Mouse (Mus musculus) intestine, embryonic 16.5 days (tissue): ENCODE data around the gene Fxyd2. TPM values are rescaled to one million over a fixed set of nuclear protein-coding genes. Genes with fewer than 3 reads are reported as not detected.

Experiments used
- ATAC-seq: fragments of 200-750 bp; cut with Nextera tagmentation; 2 replicates; pipeline ENCODE4 v1.8.0; 2017; ENCODE audit warnings: moderate TSS enrichment, moderate library complexity
- H3K27ac ChIP-seq: fragments of 300-500 bp; sonication (generic); 2 replicates; pipeline ENCODE4 v1.5.1; 2014; ENCODE audit warnings: mild to moderate bottlenecking, low read length
- H3K27me3 ChIP-seq: fragments of 300-500 bp; sonication (generic); replicated peaks from 2 replicates; pipeline ENCODE4 v1.6.1; 2014; ENCODE audit warnings: low read length, control low read depth, mixed read lengths; ENCODE audit not compliant: control insufficient read depth, insufficient read depth
- H3K36me3 ChIP-seq: fragments of 300-500 bp; sonication (generic); 2 replicates; pipeline ENCODE4 v1.6.1; 2014; ENCODE audit warnings: low read length, control low read depth; ENCODE audit not compliant: control insufficient read depth, insufficient read depth
- H3K4me1 ChIP-seq: fragments of 300-500 bp; sonication (generic); 2 replicates; pipeline ENCODE4 v1.6.1; 2014; ENCODE audit warnings: low read length, control low read depth, mixed read lengths; ENCODE audit not compliant: control insufficient read depth, insufficient read depth
- H3K4me2 ChIP-seq: fragments of 300-500 bp; sonication (generic); 2 replicates; pipeline ENCODE4 v1.6.1; 2014; ENCODE audit warnings: low read depth, low read length, control low read depth
- H3K4me3 ChIP-seq: fragments of 300-500 bp; sonication (generic); 2 replicates; pipeline ENCODE4 v1.5.1; 2014; ENCODE audit warnings: mild to moderate bottlenecking, low read length
- H3K9ac ChIP-seq: fragments of 300-500 bp; sonication (generic); 2 replicates; pipeline ENCODE4 v1.6.1; 2014; ENCODE audit warnings: low read depth, low read length
- H3K9me3 ChIP-seq: fragments of 300-500 bp; sonication (generic); 2 replicates; pipeline ENCODE4 v1.6.1; 2016; ENCODE audit warnings: low read length, control low read depth; ENCODE audit not compliant: control insufficient read depth
- WGBS: fragments of 180-500 bp; shearing (Covaris S2); extraction: QIAGEN DNeasy Blood & Tissue Kit; methylation state at CpG from one replicate; pipeline ENCODE4 v1.1.7; 2014; 5-methylcytosine and 5-hydroxymethylcytosine counted together
- polyA plus RNA-seq: library from polyadenylated mRNA; unstranded; fragments of >200 nt; fragmentation: Nextera tagmentation; extraction: Ambion mirVana; gene quantifications from 2 replicates; pipeline ENCODE4 v1.2.1, GENCODE M21; 2015

Gene Fxyd2
- polyA plus RNA-seq, 1 experiment from 2014 or later, result 2.2 TPM

- ATAC-seq, result no peak
- H3K4me2 ChIP-seq, result no peak overlapping the region
- no peaks in the 10 kb centered on the region for H3K4me1 ChIP-seq
- H3K9ac ChIP-seq, result no peak overlapping the region
- H3K4me3 ChIP-seq, result no peak overlapping the region
- no peaks in the 10 kb centered on the region for H3K9me3 ChIP-seq
- H3K27ac ChIP-seq, result no peak overlapping the region
- no peaks in the 10 kb centered on the region; the same call in 1 of the 2 replicates for H3K27me3 ChIP-seq
- WGBS, result 62% methylated on average over 5 of the region's 5 CpGs
- no peaks in the 10 kb centered on the region for H3K36me3 ChIP-seq
Measured at GRCm38 (mm10) chr9:45405694-45406093, 6.2 kb downstream of the Fxyd2 start.

DNA sequence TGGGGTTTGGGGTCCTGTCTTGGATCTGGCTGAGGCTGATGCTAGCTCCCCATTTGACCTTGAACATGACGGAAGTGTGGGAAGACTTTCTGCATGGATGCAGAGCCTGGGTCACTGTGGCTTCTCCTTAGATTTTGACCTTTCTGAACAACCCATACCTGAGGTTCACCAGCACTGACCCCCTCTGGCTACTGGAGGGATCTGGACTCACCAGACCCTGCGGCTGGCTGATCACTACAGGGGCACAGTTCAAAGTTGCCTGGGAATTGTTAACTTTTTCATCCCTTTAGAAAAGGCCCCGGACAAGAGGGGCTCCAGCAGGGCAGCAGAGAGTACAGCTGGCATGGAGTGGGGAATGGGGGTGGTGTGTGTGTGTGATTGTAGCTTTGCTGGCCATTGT lies 7.3 kb downstream of the Fxyd2 start:
- 85% methylated on average over 3 of the region's 3 CpGs for WGBS
- no peak for ATAC-seq
- H3K36me3 ChIP-seq, result no peaks in the 10 kb centered on the region
- no peaks in the 10 kb centered on the region; the same call in 1 of the 2 replicates for H3K27me3 ChIP-seq
- H3K4me1 ChIP-seq, result no peaks in the 10 kb centered on the region
- H3K9me3 ChIP-seq, result no peaks in the 10 kb centered on the region
- no peak overlapping the region for H3K9ac ChIP-seq
- no peak overlapping the region for H3K4me3 ChIP-seq
- no peak overlapping the region for H3K4me2 ChIP-seq
- no peak overlapping the region for H3K27ac ChIP-seq

DNA sequence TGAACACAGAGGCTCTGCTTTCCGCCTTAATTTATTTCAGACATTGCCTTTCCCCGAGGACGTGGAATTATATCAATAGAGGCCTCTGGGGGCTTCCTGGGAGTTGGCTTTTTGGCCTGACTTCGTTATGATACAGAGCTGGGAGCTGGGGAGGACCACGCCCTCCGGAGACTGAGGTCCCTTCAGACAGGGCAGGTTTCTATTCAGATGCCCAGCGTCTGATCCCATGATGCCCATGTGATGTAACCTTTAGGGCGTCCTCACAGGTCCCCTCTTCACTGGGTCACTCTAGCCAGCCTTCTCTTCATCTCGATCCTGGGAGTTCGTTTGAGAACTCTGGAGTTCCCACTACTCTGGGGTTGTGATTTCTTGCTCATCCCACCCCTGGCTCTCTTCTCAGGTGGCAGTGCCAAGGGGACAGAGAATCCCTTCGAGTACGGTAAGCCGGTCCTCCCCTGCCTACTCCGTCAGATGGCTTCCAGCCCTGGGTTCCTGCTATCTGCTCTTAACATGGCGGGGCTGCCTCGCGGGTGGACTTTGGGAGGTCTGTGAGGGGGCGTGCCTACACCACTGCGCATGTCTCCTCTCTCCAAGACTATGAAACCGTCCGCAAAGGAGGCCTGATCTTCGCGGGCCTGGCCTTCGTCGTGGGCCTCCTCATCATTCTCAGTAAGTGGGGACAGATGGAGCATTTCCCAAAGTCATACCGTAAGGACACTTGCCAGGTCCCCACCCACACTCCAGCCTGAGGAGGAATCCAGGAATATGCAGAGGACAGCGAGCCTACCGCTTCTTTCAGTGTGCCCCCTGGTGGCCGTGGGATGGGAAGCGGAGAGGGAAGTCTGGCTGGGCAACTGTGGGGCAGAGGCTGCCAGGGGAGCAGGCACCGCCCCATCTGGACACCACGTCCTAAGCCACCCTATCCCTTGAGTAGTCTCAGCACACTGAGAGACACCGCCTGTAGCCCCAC lies 8.5 kb downstream of the Fxyd2 start:
- peak overlapping the region; percentile 33 for H3K4me3 ChIP-seq
- WGBS, result 38% methylated on average over 33 of the region's 33 CpGs
- 0 out of 2 replicates have a peak, but pooled peaks cover 3% of the 10 kb centered on the region for H3K4me1 ChIP-seq
- H3K4me2 ChIP-seq, result peak overlapping the region; percentile 43
- peak; percentile 64; the same call in 1 of the 2 replicates for ATAC-seq
- H3K36me3 ChIP-seq, result no peaks in the 10 kb centered on the region
- H3K27ac ChIP-seq, result no peak overlapping the region
- no peaks in the 10 kb centered on the region for H3K9me3 ChIP-seq
- no peaks in the 10 kb centered on the region; the same call in 1 of the 2 replicates for H3K27me3 ChIP-seq
- peak overlapping the region; percentile 50; the same call in 1 of the 2 replicates for H3K9ac ChIP-seq

GRCm38 (mm10) chr9:45410193-45410592 lies 10.7 kb downstream of the Fxyd2 start:
- no peak overlapping the region for H3K4me3 ChIP-seq
- 0 out of 2 replicates have a peak, but pooled peaks cover 3% of the 10 kb centered on the region for H3K4me1 ChIP-seq
- H3K27ac ChIP-seq, result no peak overlapping the region
- H3K9me3 ChIP-seq, result no peaks in the 10 kb centered on the region
- no peak for ATAC-seq
- H3K27me3 ChIP-seq, result no peaks in the 10 kb centered on the region; the same call in 1 of the 2 replicates
- no peaks in the 10 kb centered on the region for H3K36me3 ChIP-seq
- no peak overlapping the region for H3K9ac ChIP-seq
- 74% methylated on average over 5 of the region's 5 CpGs for WGBS
- H3K4me2 ChIP-seq, result no peak overlapping the region

DNA sequence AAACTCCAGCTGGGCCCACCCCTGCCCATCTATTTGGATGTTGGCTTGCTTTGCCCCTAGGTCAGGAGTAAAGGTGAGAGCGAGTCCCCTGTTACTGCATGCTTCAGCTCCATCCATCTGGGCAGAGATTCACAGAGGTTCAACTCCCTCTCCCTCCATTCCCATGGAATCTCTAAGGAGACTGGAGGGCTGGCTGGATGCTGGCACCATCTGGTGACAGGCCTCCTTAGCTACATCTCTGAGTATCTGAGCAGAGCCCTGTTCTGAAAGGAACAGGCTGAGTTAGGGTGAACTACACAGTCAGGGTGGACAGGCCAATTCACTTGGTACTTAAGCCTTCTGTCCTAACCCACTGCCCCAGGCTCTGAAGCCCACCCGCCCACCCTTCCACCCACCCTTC lies 11.1 kb downstream of the Fxyd2 start:
- no peak for ATAC-seq
- H3K27me3 ChIP-seq, result no peaks in the 10 kb centered on the region; the same call in 1 of the 2 replicates
- WGBS, result 92% methylated on average over 2 of the region's 2 CpGs

GRCm38 (mm10) chr9:45411111-45411510 lies 11.6 kb downstream of the Fxyd2 start:
- no peak for ATAC-seq
- no peaks in the 10 kb centered on the region for H3K36me3 ChIP-seq
- 86% methylated on average over 3 of the region's 3 CpGs for WGBS

More for the DNA sequence above, 11.1 kb downstream of the Fxyd2 start:
- Histone ChIP-seq H3K4me3 (no peak overlapping the region), H3K9ac (no peak overlapping the region), H3K9me3 (no peaks in the 10 kb centered on the region), H3K4me1 (0 out of 2 replicates have a peak, but pooled peaks cover 3% of the 10 kb centered on the region), H3K36me3 (no peaks in the 10 kb centered on the region), H3K27ac (no peak overlapping the region), H3K4me2 (no peak overlapping the region)

DNA sequence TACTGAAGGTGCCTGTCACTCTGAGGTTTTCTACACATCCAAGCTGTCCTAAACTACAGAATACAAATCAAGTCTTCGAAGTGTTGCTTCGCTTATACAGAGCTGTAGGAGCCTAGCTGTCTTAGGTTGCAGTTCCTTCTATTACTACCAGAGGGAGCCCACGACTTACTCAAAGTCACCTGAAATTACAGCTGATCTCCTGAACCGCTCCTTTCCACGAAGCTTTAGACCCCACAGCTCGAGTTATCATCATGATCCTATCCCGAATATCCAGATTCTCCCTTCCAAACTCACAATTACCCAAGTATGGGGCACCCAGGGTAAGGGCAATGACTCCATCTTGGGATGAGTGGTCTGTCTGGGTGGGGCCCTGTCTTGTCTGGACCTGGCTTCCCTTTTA lies 12.3 kb downstream of the Fxyd2 start:
- no peaks in the 10 kb centered on the region for H3K9me3 ChIP-seq
- WGBS, result 22% methylated on average over 7 of the region's 7 CpGs
- no peak overlapping the region for H3K27ac ChIP-seq
- no peaks in the 10 kb centered on the region for H3K36me3 ChIP-seq
- no peaks in the 10 kb centered on the region; the same call in 1 of the 2 replicates for H3K27me3 ChIP-seq
- ATAC-seq, result no peak; the same call in 1 of the 2 replicates
- H3K9ac ChIP-seq, result no peak overlapping the region
- H3K4me1 ChIP-seq, result 0 out of 2 replicates have a peak, but pooled peaks cover 3% of the 10 kb centered on the region
- H3K4me3 ChIP-seq, result no peak overlapping the region
- peak overlapping the region; percentile 30 for H3K4me2 ChIP-seq

More at GRCm38 (mm10) chr9:45411111-45411510, 11.6 kb downstream of the Fxyd2 start:
- 0 out of 2 replicates have a peak, but pooled peaks cover 3% of the 10 kb centered on the region for H3K4me1 ChIP-seq
- no peaks in the 10 kb centered on the region for H3K9me3 ChIP-seq
- no peak overlapping the region for H3K4me2 ChIP-seq
- no peak overlapping the region for H3K27ac ChIP-seq
- H3K9ac ChIP-seq, result no peak overlapping the region
- H3K4me3 ChIP-seq, result no peak overlapping the region
- no peaks in the 10 kb centered on the region; the same call in 1 of the 2 replicates for H3K27me3 ChIP-seq

GRCm38 (mm10) chr9:45412287-45412686 lies 12.8 kb downstream of the Fxyd2 start:
- Histone ChIP-seq H3K4me2 (peak overlapping the region; percentile 30), H3K9me3 (no peaks in the 10 kb centered on the region), H3K4me1 (0 out of 2 replicates have a peak, but pooled peaks cover 3% of the 10 kb centered on the region), H3K27ac (no peak overlapping the region), H3K36me3 (no peaks in the 10 kb centered on the region), H3K9ac (no peak overlapping the region), H3K4me3 (no peak overlapping the region), H3K27me3 (no peaks in the 10 kb centered on the region; the same call in 1 of the 2 replicates)
- WGBS, result 5% methylated on average over 10 of the region's 10 CpGs
- ATAC-seq, result peak; percentile 64

DNA sequence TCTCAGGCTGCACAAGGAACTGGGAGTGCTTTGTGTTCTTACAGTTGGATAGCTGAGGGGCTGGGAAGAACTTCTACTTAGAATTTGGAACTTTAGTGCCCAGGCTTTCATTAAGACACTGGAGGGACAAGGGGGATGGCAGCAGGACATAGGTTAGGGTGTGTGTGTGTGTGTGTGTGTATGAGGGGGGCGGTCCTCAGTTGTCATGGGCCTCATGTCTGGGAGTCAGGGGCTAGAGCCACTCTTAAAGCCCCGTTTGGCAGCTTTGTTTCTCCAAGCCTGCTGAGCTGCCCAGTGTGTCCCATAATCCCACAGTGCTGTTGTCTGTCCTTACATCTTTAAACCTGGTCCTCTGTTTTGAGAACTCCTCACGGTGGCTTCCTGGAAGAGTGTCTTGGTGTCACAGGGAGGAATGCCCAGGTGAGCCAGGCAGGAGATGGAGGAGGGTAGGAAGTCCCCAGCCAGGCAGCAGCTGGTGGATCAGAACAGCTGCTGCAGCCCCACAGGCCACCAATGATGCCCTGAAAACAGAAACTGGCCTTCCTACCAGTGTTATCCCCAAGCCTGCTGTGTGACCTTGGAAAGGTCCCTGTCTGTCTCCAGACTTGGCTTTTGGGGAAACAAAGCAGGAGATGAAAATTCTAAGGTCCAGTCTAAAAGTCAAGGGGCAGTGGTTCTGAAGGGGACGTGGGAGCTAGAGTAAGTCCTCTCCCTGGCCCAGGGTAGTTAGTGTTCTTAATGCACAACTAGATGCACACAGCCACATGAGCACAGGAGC lies 13.4 kb downstream of the Fxyd2 start:
- no peaks in the 10 kb centered on the region for H3K9me3 ChIP-seq
- WGBS, result 77% methylated on average over 4 of the region's 4 CpGs
- no peak overlapping the region for H3K27ac ChIP-seq
- no peak overlapping the region for H3K4me2 ChIP-seq
- no peak for ATAC-seq
- H3K27me3 ChIP-seq, result no peaks in the 10 kb centered on the region; the same call in 1 of the 2 replicates
- H3K9ac ChIP-seq, result no peak overlapping the region
- H3K4me1 ChIP-seq, result 0 out of 2 replicates have a peak, but pooled peaks cover 3% of the 10 kb centered on the region
- no peak overlapping the region for H3K4me3 ChIP-seq
- H3K36me3 ChIP-seq, result no peaks in the 10 kb centered on the region
